Mouse (Mus musculus) macrophage (primary cell): ENCODE results near the gene Ntrk2. TPM values are rescaled to one million over a fixed set of nuclear protein-coding genes. Genes with fewer than 3 reads are reported as not detected.

Experiments used
- H3K27ac ChIP-seq: fragments of 350-480 bp; formaldehyde crosslinking; 2 replicates; pipeline ENCODE4 v1.9.0; 2021
- H3K36me3 ChIP-seq: fragments of 350-480 bp; formaldehyde crosslinking; 2 replicates; pipeline ENCODE4 v1.9.0; 2021; ENCODE audit errors: inconsistent target
- H3K4me3 ChIP-seq: fragments of 350-480 bp; formaldehyde crosslinking; 2 replicates; pipeline ENCODE4 v1.9.0; 2021; ENCODE audit errors: inconsistent target
- H3K79me2 ChIP-seq: fragments of 350-480 bp; formaldehyde crosslinking; 2 replicates; pipeline ENCODE4 v1.9.0; 2021; ENCODE audit errors: inconsistent target
- WGBS: methylation state at CpG from one replicate; pipeline ENCODE4 v1.1.7; 2026; ENCODE audit warnings: inconsistent platforms; ENCODE audit not compliant: missing documents; 5-methylcytosine and 5-hydroxymethylcytosine counted together
- polyA plus RNA-seq: library from polyadenylated mRNA; stranded (reverse); fragments of 250-400 nt; gene quantifications from 3 replicates; pipeline ENCODE4 v1.2.4, GENCODE M21; 2018; ENCODE audit warnings: inconsistent platforms
- total RNA-seq, 78 experiments: library from RNA; depleted of rRNA; stranded (reverse); fragments of 250-400 nt; gene quantifications; 1 replicate in 9 of 78; 2 replicates in 24 of 78; 3 replicates in 43 of 78; 4 replicates in 2 of 78; pipeline ENCODE4 v1.2.4; 2018; ENCODE audit warnings: inconsistent platforms in 56 of 78

Gene Ntrk2
- under 1 TPM in 1 of 26 experiments, not detected in 25; 0.51 TPM for total RNA-seq (2018; cell fraction: chromatin; rRNA removed)
- total RNA-seq (2018; cell fraction: cytosol; rRNA removed): not detected
- not detected for total RNA-seq (2018; cell fraction: nucleus; rRNA removed)
- not detected in 3 replicates for polyA plus RNA-seq

- Histone ChIP-seq H3K4me3 (no peak within 1 kb of the TSS), H3K27ac (no peak within 1 kb of the TSS), H3K36me3 (no peaks in the 10 kb centered on the region), H3K79me2 (no peaks in the 10 kb centered on the region)
- WGBS: 2% methylated on average over 44 of the region's 47 CpGs
Measured at GRCm38 (mm10) chr13:58806397-58806892, at the start of gene Ntrk2. Ntrk2 (plus strand) TSS chr13:58806569.

GRCm38 (mm10) chr13:58761003-58761630 lies 45.3 kb upstream of the Ntrk2 start:
- 89% methylated on average over 4 of the region's 5 CpGs for WGBS

DNA sequence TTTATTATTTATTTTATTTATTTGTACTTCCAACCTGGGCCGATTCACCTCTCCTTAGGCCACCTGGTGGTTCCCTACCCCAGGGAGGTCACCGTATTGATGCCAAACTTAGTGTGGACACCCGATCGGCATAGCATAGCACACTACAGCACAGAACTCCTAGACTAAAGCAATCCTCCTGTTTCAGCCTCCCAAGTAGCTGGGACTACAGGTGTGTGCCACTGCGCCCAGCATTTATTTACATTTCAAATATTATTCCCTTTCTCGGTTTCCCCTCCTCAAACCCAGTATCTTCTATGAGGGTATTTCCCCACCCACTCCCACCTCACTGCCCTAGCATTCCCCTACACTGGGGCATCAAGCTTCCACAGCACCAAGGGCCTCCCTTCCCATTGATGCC lies 38.1 kb upstream of the Ntrk2 start:
- Histone ChIP-seq H3K79me2 (no peaks in the 10 kb centered on the region), H3K27ac (no peak overlapping the region), H3K36me3 (no peaks in the 10 kb centered on the region), H3K4me3 (no peak overlapping the region)
- WGBS: 85% methylated on average over 6 of the region's 6 CpGs

More at GRCm38 (mm10) chr13:58761003-58761630, 45.3 kb upstream of the Ntrk2 start:
- H3K36me3 ChIP-seq: no peaks in the 10 kb centered on the region
- H3K4me3 ChIP-seq: no peak overlapping the region
- no peak overlapping the region for H3K27ac ChIP-seq
- no peaks in the 10 kb centered on the region for H3K79me2 ChIP-seq

GRCm38 (mm10) chr13:58769438-58769837 lies 36.9 kb upstream of the Ntrk2 start:
- Histone ChIP-seq H3K79me2 (no peaks in the 10 kb centered on the region), H3K27ac (no peak overlapping the region), H3K4me3 (no peak overlapping the region), H3K36me3 (no peaks in the 10 kb centered on the region)
- WGBS: 60% methylated on average over 2 of the region's 2 CpGs

DNA sequence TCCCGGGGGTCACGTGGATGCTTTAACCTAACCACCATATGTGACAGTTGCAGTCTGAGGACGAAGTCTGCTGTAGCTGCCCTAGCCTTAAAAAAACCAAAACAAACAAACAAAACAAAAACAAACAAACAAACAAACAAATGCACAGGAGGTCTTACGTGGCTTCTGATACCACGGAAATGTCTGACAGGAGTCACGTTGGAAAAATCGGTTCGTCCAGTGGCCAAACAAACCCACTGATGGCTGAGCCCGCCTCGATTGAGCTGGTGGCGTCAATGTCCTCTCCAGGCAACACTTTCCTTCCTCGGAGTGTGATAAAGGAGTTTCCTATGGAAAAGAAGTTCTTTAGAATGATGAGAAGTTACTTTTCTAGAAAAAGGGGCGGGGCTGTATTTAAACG lies 27.1 kb upstream of the Ntrk2 start:
- no peaks in the 10 kb centered on the region for H3K79me2 ChIP-seq
- 90% methylated on average over 14 of the region's 14 CpGs for WGBS
- H3K4me3 ChIP-seq: no peak overlapping the region
- no peaks in the 10 kb centered on the region for H3K36me3 ChIP-seq
- H3K27ac ChIP-seq: no peak overlapping the region

- WGBS: 11% methylated on average over 3 of the region's 3 CpGs
- Histone ChIP-seq H3K36me3 (no peaks in the 10 kb centered on the region), H3K79me2 (no peaks in the 10 kb centered on the region), H3K27ac (no peak overlapping the region), H3K4me3 (no peak overlapping the region)
Measured at GRCm38 (mm10) chr13:58786476-58786875, 19.9 kb upstream of the Ntrk2 start.

DNA sequence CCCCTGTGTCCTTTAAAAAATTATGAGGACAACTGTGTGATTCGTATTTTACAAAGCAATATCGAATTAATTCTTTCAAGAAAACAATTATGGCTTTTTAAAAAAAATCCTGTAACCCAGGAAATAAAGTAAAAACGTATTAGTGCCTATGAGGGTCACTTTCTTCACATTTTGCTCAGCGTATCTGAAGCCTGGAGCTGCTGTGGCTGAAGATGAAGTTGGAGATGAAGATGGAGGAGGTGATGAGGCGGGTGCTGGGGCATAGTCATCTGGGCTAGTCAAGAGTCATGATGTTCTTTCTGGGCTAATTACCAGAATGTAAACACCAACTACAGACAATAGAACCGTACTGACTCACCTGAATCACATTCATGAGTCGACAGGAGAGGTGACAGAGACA lies 15.6 kb upstream of the Ntrk2 start:
- Histone ChIP-seq H3K79me2 (no peaks in the 10 kb centered on the region), H3K4me3 (no peak overlapping the region), H3K36me3 (no peaks in the 10 kb centered on the region), H3K27ac (no peak overlapping the region)
- WGBS: 80% methylated on average over 7 of the region's 7 CpGs

DNA sequence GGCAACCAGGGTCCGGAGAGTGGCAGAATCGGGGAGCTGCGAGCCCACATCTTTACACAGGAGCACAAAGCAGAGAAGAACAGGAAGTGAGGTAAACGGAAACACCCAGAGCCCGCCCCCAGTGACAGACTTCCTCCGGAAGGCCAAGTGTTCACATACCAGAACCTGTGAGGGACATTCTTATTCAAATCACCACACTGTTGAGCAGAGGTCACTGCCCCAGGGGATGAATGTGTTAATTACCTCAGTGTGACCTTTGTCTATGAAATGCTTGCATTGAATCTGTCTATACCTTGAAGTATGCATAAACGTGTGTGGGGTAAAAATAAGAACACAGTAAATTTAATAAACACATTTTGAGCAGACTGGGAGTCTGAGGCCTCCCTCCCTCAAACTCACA lies 9.0 kb upstream of the Ntrk2 start:
- no peak overlapping the region for H3K27ac ChIP-seq
- no peaks in the 10 kb centered on the region for H3K79me2 ChIP-seq
- no peaks in the 10 kb centered on the region for H3K36me3 ChIP-seq
- 90% methylated on average over 7 of the region's 7 CpGs for WGBS
- no peak overlapping the region for H3K4me3 ChIP-seq

DNA sequence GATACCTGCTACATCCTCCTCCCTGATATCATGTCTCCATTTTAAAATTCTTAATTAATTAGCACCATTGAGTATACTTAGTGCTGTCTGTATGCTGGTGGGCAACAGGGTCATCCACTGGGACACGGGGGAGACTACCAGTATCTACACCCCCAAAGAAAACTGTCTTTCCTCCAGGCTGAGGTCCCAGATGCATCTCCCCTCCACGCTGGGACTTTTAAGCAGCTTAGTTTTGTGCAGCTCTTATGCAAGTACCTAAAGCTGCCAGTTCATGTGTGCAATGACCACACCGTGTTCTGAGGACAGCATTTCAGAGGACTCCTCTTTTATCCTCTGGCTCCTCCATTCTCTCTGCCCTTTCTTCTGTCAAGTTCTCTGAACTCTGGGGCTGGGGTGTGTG lies 5.1 kb upstream of the Ntrk2 start:
- Histone ChIP-seq H3K27ac (no peak overlapping the region), H3K79me2 (no peaks in the 10 kb centered on the region), H3K36me3 (no peaks in the 10 kb centered on the region), H3K4me3 (no peak overlapping the region)
- whole genome bisulfite sequencing: 89% methylated on average over 3 of the region's 3 CpGs

DNA sequence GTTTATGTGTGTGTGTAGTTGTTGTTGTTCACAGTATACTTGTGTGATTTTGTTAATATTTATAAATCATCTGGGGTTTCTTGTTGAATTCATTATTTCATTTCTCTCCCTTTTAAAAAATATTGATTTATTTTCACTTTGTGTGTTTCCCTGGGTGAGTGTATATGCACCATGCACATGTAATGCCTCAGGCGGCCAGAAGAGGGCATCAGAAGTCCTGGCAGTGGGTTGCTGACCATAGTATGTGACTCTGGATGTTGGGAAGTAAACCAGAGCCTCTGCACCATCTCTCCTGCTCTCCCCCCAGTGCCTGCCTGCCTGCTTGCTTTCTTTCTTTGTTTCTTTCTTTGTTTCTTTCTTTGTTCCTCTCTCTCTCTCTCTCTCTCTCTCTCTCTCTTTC lies 2.5 kb upstream of the Ntrk2 start:
- Histone ChIP-seq H3K27ac (no peak overlapping the region), H3K79me2 (no peaks in the 10 kb centered on the region), H3K36me3 (no peaks in the 10 kb centered on the region), H3K4me3 (no peak overlapping the region)
- 38% methylated on average over 1 of the region's 1 CpGs for WGBS

DNA sequence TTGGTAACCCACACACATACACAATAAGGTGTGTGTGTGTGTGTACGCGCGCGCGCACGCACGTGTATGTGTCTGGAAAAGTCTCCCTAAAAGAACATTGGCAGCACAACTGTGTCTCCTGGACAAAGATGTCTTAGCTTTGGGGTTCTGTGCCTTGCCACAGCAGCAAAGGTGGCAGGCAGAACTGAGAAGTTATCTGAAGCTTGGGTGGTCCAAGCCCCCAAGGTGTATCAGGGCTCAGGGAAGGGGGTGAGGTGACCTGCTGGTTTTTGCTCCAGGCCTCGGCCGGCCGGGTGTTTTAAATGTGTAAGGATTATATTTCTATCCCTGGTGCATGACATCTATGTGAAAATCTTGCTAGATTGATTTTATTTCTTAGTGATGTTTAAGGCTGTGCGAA lies 536 bp upstream of the Ntrk2 start:
- Histone ChIP-seq H3K4me3 (no peak overlapping the region), H3K27ac (no peak overlapping the region), H3K36me3 (no peaks in the 10 kb centered on the region), H3K79me2 (no peaks in the 10 kb centered on the region)
- 92% methylated on average over 11 of the region's 11 CpGs for WGBS

DNA sequence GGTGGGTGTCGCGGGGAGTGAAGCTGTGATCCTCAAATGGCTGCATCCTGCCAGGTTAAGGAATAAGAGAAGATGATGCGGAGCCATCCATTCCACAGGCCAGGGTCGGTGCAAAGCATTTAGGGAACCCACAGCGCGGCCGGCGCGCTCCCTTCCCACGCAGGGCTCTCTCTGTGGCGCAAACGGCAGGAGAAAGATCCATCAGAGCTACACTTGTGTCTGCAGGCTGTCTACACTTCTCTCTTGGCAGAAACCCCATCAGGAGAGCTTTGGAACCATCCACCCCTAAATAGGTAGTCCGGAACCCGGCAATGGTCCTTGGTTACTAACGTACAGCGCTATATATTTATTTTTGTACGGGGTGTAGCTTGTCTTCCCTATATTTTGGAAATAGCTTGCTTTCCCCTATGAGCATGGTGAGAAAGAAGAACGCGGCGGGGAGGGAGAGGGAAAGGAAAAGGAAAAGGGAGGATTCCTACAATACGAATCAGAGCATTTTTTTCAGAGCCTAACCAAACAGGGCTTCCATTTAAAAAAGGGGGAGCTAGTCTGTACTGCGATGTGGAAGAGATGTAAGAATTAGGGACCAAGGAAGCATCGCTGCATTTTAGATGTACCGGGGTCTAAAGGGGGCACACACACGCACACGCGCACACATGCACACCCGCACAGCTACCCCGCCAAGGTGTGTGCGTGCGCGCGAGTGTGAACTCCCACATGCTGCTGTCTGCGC lies 693 bp downstream of the Ntrk2 start:
- 2% methylated on average over 34 of the region's 34 CpGs for WGBS
- H3K79me2 ChIP-seq: no peaks in the 10 kb centered on the region
- H3K36me3 ChIP-seq: no peaks in the 10 kb centered on the region
- H3K27ac ChIP-seq: no peak overlapping the region
- no peak overlapping the region for H3K4me3 ChIP-seq

DNA sequence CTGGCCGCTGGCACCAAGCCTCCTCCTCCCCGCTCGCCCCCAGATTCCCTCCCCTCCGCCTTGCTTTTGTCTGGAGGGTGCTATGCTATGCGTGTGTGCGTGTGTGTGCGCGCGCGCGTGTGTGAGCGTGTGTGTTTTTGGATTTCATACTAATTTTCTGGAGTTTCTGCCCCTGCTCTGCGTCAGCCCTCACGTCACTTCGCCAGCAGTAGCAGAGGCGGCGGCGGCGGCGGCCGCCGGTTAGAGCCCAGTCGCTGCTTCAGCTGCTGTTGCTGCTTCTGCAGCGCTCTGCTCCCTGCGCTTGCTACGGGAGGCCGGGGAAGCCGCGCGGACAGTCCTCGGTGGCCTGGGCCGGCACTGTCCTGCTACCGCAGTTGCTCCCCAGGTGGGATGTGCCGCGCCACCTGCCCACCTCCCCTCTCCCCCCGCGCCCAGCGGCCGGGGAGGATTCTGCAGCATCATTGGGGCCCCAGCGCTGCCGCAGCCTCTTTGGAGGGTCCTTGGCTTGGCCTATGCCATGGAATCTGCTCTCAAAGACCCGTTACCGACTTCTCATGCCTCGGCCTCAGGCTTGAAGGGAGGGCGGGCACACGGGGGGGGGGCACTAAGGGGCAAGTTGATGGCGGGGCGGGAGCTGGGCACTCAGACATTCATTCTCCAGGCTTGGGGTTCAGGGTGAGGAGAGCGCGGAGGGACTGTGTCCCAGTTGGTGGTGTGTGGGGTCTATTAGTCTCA lies 1.4 kb downstream of the Ntrk2 start:
- no peak overlapping the region for H3K4me3 ChIP-seq
- H3K27ac ChIP-seq: no peak overlapping the region
- H3K79me2 ChIP-seq: no peaks in the 10 kb centered on the region
- WGBS: 3% methylated on average over 41 of the region's 50 CpGs
- H3K36me3 ChIP-seq: no peaks in the 10 kb centered on the region

GRCm38 (mm10) chr13:58808381-58808821 lies 2.0 kb downstream of the Ntrk2 start:
- no peak overlapping the region for H3K27ac ChIP-seq
- no peaks in the 10 kb centered on the region for H3K79me2 ChIP-seq
- H3K4me3 ChIP-seq: no peak overlapping the region
- WGBS: 7% methylated on average over 32 of the region's 32 CpGs
- H3K36me3 ChIP-seq: no peaks in the 10 kb centered on the region

GRCm38 (mm10) chr13:58809930-58810329 lies 3.6 kb downstream of the Ntrk2 start:
- H3K79me2 ChIP-seq: no peaks in the 10 kb centered on the region
- WGBS: 90% methylated on average over 8 of the region's 8 CpGs
- H3K27ac ChIP-seq: no peak overlapping the region
- no peaks in the 10 kb centered on the region for H3K36me3 ChIP-seq
- no peak overlapping the region for H3K4me3 ChIP-seq
